Mouse (Mus musculus) hindbrain, embryonic 16.5 days (tissue): ENCODE data around the gene Lrrc57. TPM values are rescaled to one million over a fixed set of nuclear protein-coding genes. Genes with fewer than 3 reads are reported as not detected.

Experiments
- ATAC-seq: fragments of 200-750 bp; cut with Nextera tagmentation; 2 replicates; pipeline ENCODE4 v1.8.0; 2017; ENCODE audit warnings: moderate TSS enrichment, moderate library complexity
- H3K27ac ChIP-seq: fragments of 300-500 bp; sonication (generic); 2 replicates; pipeline ENCODE4 v1.5.1; 2014; ENCODE audit warnings: low read depth, mild to moderate bottlenecking, control low read depth, low read length, moderate library complexity
- H3K27me3 ChIP-seq: fragments of 300-500 bp; sonication (generic); replicated peaks from 2 replicates; pipeline ENCODE4 v1.6.1; 2014; ENCODE audit warnings: low read length; ENCODE audit not compliant: control insufficient read depth, insufficient read depth
- H3K36me3 ChIP-seq: fragments of 300-500 bp; sonication (generic); 2 replicates; pipeline ENCODE4 v1.6.1; 2014; ENCODE audit warnings: mild to moderate bottlenecking, low read length, moderate library complexity, mixed read lengths; ENCODE audit not compliant: control insufficient read depth, insufficient read depth
- H3K4me1 ChIP-seq: fragments of 300-500 bp; sonication (generic); 2 replicates; pipeline ENCODE4 v1.6.1; 2014; ENCODE audit warnings: low read depth, low read length; ENCODE audit not compliant: control insufficient read depth, insufficient read depth
- H3K4me2 ChIP-seq: fragments of 300-500 bp; sonication (generic); 2 replicates; pipeline ENCODE4 v1.6.1; 2014; ENCODE audit warnings: mild to moderate bottlenecking, low read length, control low read depth, moderate library complexity
- H3K4me3 ChIP-seq: fragments of 300-500 bp; sonication (generic); 2 replicates; pipeline ENCODE4 v1.5.1; 2014; ENCODE audit warnings: mild to moderate bottlenecking, low read length, control low read depth, moderate library complexity
- H3K9ac ChIP-seq: fragments of 300-500 bp; sonication (generic); 2 replicates; pipeline ENCODE4 v1.6.1; 2014; ENCODE audit warnings: low read depth, mild to moderate bottlenecking, control low read depth, low read length, moderate library complexity
- H3K9me3 ChIP-seq: fragments of 300-500 bp; sonication (generic); 2 replicates; pipeline ENCODE4 v1.6.1; 2014; ENCODE audit warnings: mild to moderate bottlenecking, low read length, moderate library complexity; ENCODE audit not compliant: control insufficient read depth
- WGBS: fragments of 180-500 bp; shearing (Covaris S2); extraction: QIAGEN DNeasy Blood & Tissue Kit; methylation state at CpG from one replicate; pipeline ENCODE4 v1.1.7; 2014; 5-methylcytosine and 5-hydroxymethylcytosine counted together
- polyA plus RNA-seq: library from polyadenylated mRNA; unstranded; fragments of >200 nt; fragmentation: Nextera tagmentation; extraction: Ambion mirVana; gene quantifications from 2 replicates; pipeline ENCODE4 v1.2.1, GENCODE M21; 2015

The Lrrc57 gene
- polyA plus RNA-seq, 1 experiment from 2014 or later = 35.8 TPM

DNA sequence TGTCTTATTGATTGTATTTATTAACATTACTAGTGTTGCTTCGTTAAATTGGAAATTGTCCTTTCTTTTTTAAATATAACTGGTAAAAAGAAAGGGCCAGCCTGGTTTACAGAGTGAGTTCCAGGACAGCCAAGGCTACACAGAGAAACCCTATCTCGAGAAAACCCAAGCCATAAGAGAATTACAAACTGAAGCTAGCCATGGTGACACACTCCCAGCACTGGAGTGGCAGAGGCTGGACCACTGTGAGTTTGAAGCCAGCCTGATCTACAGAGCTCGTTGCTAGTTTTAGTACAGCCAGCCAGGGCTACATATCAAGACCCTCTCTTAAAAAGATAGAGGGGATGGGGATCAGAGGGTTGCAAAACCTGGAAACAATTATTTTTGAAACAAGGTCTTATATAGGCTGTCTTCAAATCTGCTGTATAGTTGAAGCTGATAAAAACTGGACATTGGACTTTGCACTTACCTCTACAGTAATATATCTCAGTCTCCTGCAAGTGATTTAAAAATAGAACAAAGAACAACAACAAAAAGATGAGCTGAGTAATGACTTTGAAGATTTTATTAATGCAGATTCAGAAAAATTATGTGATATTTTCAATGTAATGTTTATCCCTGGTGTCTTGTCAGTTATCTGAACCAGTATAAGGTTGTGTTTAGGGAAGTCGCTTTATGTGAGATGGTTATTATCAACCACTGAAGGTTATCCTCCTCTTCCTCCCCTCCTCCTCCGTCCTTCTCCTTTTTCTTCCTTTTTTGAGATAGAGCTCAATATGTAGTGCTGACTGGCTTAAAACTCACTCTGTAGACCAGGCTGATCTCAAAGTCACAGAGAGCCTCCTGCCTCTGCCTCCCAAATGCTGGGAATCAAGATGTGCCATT lies 7.2 kb upstream of the Lrrc57 start:
- Histone ChIP-seq H3K9me3 (no peaks in the 10 kb centered on the region), H3K4me2 (no peak overlapping the region), H3K9ac (no peak overlapping the region), H3K4me1 (no peaks in the 10 kb centered on the region), H3K27ac (no peak overlapping the region), H3K4me3 (no peak overlapping the region), H3K36me3 (peaks cover 27% of the 10 kb centered on the region), H3K27me3 (no peaks in the 10 kb centered on the region)
- 94% methylated on average over 5 of the region's 5 CpGs for WGBS
- no peak for ATAC-seq

DNA sequence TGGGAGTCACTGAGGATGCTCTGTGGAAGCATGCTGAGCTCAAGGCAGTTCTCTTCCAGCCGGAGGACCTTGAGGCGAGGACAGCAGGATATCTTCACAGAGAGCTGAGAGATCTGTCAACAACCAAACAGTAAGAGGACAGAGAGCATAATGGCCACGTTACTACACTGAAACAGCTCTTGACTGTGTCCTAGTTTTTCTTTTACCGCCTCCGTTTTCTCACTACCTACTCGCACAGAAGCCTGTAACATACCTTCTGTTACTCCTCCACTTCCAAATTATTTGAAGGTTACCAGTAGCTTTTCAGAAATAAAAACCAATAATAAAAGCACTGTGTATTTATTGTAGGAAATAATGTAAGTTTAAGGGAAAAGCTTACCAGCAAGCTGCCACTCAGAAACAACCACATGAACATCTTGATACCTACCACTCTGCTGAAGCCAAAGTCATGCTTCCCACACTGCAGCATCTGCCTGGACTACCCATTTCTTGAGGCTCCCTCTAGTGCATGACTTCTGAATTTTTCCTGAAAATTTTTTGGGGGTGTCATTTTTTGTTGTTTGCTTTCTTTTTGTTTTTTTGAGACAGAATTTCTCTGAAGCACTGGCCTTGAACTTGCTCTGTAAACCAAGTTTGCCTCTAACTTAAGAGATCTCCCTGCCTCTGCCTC lies 3.2 kb downstream of the Lrrc57 start:
- ATAC-seq = no peak
- Histone ChIP-seq H3K4me3 (no peak overlapping the region), H3K4me2 (no peak overlapping the region), H3K4me1 (peaks cover 17% of the 10 kb centered on the region), H3K9me3 (no peaks in the 10 kb centered on the region), H3K9ac (no peak overlapping the region), H3K27ac (no peak overlapping the region), H3K27me3 (no peaks in the 10 kb centered on the region), H3K36me3 (peaks cover 2% of the 10 kb centered on the region; the same call in 1 of the 2 replicates)
- WGBS = 89% methylated on average over 6 of the region's 6 CpGs

DNA sequence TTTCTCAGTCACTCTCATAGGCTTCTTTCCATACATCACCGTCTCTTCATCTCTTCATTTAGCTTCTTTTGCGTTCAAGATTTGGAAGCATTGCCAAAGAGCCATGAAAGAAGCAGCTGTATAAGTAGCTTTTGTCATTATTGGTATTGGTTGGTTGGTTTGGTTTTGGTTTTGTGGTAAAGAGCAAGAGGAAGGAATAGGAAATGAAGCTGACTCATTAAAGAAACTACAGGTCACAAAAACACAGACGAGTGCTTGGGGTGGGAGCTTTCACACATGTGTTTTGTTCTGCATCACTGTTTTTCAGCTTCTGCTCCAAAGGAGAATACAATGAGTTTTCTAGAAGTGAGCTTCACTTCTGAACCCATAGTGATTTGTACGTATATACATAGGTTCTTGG lies 9.8 kb downstream of the Lrrc57 start:
- H3K9ac ChIP-seq = no peak overlapping the region
- H3K4me2 ChIP-seq = no peak overlapping the region
- no peaks in the 10 kb centered on the region for H3K27me3 ChIP-seq
- H3K9me3 ChIP-seq = no peaks in the 10 kb centered on the region
- H3K4me3 ChIP-seq = no peak overlapping the region
- ATAC-seq = no peak
- WGBS = 90% methylated on average over 4 of the region's 4 CpGs
- H3K27ac ChIP-seq = no peak overlapping the region
- H3K36me3 ChIP-seq = peaks cover 32% of the 10 kb centered on the region
- H3K4me1 ChIP-seq = no peaks in the 10 kb centered on the region

DNA sequence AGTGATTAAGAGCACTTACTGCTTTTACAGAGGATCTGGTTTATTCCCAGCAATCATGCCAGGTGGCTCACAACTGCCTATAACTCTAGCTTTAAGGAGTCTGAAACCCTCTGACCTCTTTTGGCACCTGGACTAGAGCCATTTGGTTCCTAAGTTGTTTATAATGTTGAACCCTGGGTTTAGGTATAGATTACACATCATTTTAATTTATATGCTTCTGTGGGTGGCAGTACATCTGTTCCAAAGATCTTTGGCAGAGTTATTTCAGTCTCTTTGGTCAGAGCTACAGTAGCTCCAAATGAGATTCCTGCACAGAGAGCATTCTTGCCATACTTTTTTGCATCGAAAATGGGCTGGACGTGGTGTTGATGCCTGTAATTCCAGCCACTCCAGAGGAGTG lies 11.6 kb downstream of the Lrrc57 start:
- H3K9ac ChIP-seq = no peak overlapping the region
- H3K4me2 ChIP-seq = no peak overlapping the region
- peaks cover 32% of the 10 kb centered on the region for H3K36me3 ChIP-seq
- H3K27ac ChIP-seq = no peak overlapping the region
- WGBS = 92% methylated on average over 2 of the region's 2 CpGs
- ATAC-seq = no peak
- H3K27me3 ChIP-seq = no peaks in the 10 kb centered on the region
- no peak overlapping the region for H3K4me3 ChIP-seq
- H3K9me3 ChIP-seq = no peaks in the 10 kb centered on the region
- H3K4me1 ChIP-seq = no peaks in the 10 kb centered on the region

DNA sequence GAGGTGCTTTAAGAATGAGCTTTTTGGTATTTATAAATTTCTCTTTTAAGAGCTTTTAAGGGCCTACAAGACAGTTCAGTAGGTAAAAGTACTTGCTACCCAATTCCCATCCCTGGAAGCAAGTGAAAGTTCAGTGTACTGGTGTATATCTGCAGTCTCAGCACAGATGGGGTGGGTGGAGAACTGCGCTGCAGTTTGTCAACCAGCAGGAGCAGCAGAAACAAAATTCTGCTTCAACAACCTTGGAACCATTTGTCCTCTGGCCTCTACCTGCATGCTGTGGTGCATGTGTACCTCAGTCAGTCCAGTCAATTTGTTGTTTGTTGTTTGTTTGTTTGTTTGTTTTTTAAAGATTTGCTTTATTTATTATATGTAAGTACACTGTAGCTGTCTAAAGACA lies 17.1 kb downstream of the Lrrc57 start:
- WGBS = 100% methylated on average over 1 of the region's 1 CpGs

DNA sequence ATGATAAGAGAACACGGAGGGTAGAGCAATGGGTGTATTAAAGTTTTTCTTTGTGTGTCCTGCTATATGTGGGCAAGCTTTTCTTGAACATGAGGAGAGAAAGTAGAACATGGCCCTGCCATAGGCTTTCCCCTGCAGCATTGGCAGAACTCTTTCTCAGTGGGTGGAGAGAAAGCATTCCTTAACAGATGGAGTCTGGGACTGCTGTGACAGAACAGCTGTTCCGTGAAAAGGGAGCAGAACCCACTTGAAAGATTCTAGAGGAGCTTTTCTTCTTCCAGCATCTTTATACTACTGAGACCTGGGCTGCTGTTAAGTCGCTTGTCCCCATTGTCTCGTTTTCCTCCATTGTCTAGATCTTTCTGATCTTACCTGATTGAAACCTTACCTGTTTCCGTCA lies 19.6 kb downstream of the Lrrc57 start:
- H3K36me3 ChIP-seq = peaks cover 14% of the 10 kb centered on the region
- H3K27ac ChIP-seq = no peak overlapping the region
- no peaks in the 10 kb centered on the region for H3K27me3 ChIP-seq
- no peaks in the 10 kb centered on the region for H3K4me1 ChIP-seq
- no peak overlapping the region for H3K4me2 ChIP-seq
- WGBS = 91% methylated on average over 5 of the region's 5 CpGs
- H3K9ac ChIP-seq = no peak overlapping the region
- H3K4me3 ChIP-seq = no peak overlapping the region
- ATAC-seq = no peak
- H3K9me3 ChIP-seq = no peaks in the 10 kb centered on the region

More for the DNA sequence above, 17.1 kb downstream of the Lrrc57 start:
- H3K4me2 ChIP-seq = no peak overlapping the region
- no peak overlapping the region for H3K9ac ChIP-seq
- H3K4me1 ChIP-seq = no peaks in the 10 kb centered on the region
- no peaks in the 10 kb centered on the region for H3K9me3 ChIP-seq
- H3K36me3 ChIP-seq = peaks cover 17% of the 10 kb centered on the region
- H3K27ac ChIP-seq = no peak overlapping the region
- ATAC-seq = no peak
- no peaks in the 10 kb centered on the region for H3K27me3 ChIP-seq
- no peak overlapping the region for H3K4me3 ChIP-seq

DNA sequence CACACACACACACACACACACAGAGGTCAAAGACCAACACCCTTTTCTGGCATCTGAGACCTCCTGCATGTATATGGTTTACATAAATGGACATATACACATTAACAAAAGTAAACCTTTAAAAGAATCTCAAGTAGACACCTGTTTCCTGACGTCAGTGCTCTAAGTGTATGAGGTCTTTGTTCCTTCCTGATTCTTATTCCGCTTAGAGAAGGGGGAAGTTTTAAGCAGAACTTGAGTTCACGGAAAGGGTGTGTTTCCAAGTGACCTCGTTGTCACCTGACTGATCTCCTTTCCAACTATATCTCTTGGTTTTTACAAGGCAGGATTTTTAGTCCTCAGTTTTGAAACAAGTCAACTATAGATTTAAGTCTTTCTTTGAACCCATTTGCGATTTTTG lies 31.0 kb downstream of the Lrrc57 start:
- H3K27ac ChIP-seq = no peak overlapping the region
- ATAC-seq = no peak

DNA sequence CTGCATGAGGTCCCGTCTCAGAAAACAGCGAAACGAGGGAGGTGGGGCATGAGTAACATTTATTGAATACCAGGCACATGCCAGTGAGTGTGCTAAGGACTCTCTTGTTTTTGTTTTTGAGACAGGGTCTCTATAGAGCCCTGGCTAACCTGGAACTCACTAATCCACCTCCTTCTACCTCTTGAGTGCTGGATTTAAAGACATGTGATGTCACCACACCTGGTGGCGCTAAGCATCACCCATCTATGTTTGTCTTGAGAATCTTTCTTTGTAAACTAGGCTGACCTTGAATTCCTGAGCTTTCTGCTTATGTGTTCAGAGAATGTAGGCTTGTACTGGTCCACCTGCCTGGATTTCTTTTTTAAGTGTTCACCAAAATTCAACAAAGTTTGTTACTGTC lies 31.5 kb downstream of the Lrrc57 start:
- Histone ChIP-seq H3K9ac (no peak overlapping the region), H3K4me3 (no peak overlapping the region), H3K4me2 (no peak overlapping the region), H3K4me1 (no peaks in the 10 kb centered on the region), H3K27ac (no peak overlapping the region), H3K27me3 (no peaks in the 10 kb centered on the region), H3K36me3 (no peaks in the 10 kb centered on the region), H3K9me3 (no peaks in the 10 kb centered on the region)
- no peak for ATAC-seq
- 81% methylated on average over 4 of the region's 4 CpGs for whole genome bisulfite sequencing

More for the DNA sequence above, 31.0 kb downstream of the Lrrc57 start:
- H3K36me3 ChIP-seq = no peaks in the 10 kb centered on the region
- no peaks in the 10 kb centered on the region for H3K27me3 ChIP-seq
- H3K4me3 ChIP-seq = no peak overlapping the region
- H3K4me2 ChIP-seq = no peak overlapping the region
- no peak overlapping the region for H3K9ac ChIP-seq
- no peaks in the 10 kb centered on the region for H3K4me1 ChIP-seq
- 87% methylated on average over 5 of the region's 5 CpGs for WGBS
- H3K9me3 ChIP-seq = no peaks in the 10 kb centered on the region

DNA sequence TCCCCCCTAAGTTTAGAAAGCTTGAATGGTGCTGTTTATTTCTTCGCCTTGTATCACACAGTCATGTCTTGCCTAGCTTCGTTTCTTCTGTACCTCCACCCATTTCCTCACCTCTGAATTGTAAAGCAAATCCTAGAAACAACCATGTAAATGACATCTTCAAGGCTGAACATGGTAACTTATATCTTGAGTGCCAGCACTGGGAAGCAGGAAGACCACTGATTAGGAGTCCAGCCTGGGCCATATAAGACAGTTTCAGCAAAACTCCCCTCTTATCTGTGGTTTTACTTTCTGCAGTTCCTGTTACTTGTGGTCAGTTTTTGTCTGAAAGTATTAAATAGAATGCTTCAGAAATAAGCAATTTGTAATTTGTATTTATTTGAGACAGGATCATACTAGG lies 33.3 kb downstream of the Lrrc57 start:
- ATAC-seq = no peak

More for the DNA sequence above, 33.3 kb downstream of the Lrrc57 start:
- Histone ChIP-seq H3K4me2 (no peak overlapping the region), H3K36me3 (peaks cover 2% of the 10 kb centered on the region; the same call in 1 of the 2 replicates), H3K9me3 (no peaks in the 10 kb centered on the region), H3K4me3 (no peak overlapping the region), H3K9ac (no peak overlapping the region), H3K27ac (no peak overlapping the region), H3K4me1 (no peaks in the 10 kb centered on the region), H3K27me3 (no peaks in the 10 kb centered on the region)
- 94% methylated on average over 2 of the region's 2 CpGs for WGBS
